Mouse (Mus musculus) splenic B cell, adult 2 months (primary cell): ENCODE measurements around the gene Rab29.
A peak's percentile ranks its signal among the peaks of the same experiment; 100 is the strongest.

ENCODE experiments used
- DNase-seq: peaks from one replicate; pipeline ENCODE4 v3.0.0-alpha.2; 2011; ENCODE audit warnings: low read depth, low spot score
- H3K27me3 ChIP-seq: 2 replicates; pipeline ENCODE4 v1.6.1; 2012; ENCODE audit warnings: mild to moderate bottlenecking, low read length, moderate library complexity, mixed read lengths; ENCODE audit not compliant: control insufficient read depth, poor library complexity, insufficient read depth, severe bottlenecking
- H3K36me3 ChIP-seq: 2 replicates; pipeline ENCODE4 v1.6.1; 2012; ENCODE audit warnings: mild to moderate bottlenecking, low read length, moderate library complexity, mixed read lengths; ENCODE audit not compliant: control insufficient read depth, poor library complexity, insufficient read depth, severe bottlenecking

Rab29 gene

DNA sequence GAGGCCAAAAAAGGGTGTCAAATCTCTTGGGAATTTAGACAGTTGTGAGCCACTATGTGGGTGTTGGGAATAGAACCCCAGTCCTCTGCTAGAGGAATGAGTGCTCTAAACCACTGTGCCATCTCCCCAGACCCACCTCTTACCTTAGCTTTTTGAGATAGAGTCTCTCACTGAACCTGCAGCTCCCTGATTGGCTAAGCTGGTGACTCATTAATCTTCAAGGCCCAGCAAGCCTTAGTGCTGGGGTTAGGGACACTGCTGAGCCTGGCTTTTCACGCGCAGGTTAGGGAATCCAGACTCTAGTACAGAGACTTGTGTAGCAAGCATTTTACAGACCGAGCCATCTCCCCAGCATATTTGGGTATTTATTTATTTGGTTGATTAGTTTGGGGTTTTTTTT is 30.0 kb upstream of the Rab29 start:
- H3K36me3 ChIP-seq: peaks cover 1% of the 10 kb centered on the region
- no peak for DNase-seq
- no peaks in the 10 kb centered on the region for H3K27me3 ChIP-seq

- H3K36me3 ChIP-seq: peaks cover 3% of the 10 kb centered on the region
- DNase-seq: no peak
- H3K27me3 ChIP-seq: no peaks in the 10 kb centered on the region
These were observed 28.5 kb upstream of the Rab29 start for GRCm38 (mm10) chr1:131838542-131838941.

GRCm38 (mm10) chr1:131839279-131839678 is 27.7 kb upstream of the Rab29 start:
- Histone ChIP-seq H3K27me3 (no peaks in the 10 kb centered on the region), H3K36me3 (peaks cover 6% of the 10 kb centered on the region)
- DNase-seq: no peak

- Histone ChIP-seq H3K36me3 (peaks cover 6% of the 10 kb centered on the region; the same call in 1 of the 2 replicates), H3K27me3 (no peaks in the 10 kb centered on the region)
- DNase-seq: no peak
These were observed 24.8 kb upstream of the Rab29 start for GRCm38 (mm10) chr1:131842221-131842620.

GRCm38 (mm10) chr1:131843758-131844157 is 23.3 kb upstream of the Rab29 start:
- H3K27me3 ChIP-seq: no peaks in the 10 kb centered on the region
- no peak for DNase-seq
- peaks cover 6% of the 10 kb centered on the region; the same call in 1 of the 2 replicates for H3K36me3 ChIP-seq

DNA sequence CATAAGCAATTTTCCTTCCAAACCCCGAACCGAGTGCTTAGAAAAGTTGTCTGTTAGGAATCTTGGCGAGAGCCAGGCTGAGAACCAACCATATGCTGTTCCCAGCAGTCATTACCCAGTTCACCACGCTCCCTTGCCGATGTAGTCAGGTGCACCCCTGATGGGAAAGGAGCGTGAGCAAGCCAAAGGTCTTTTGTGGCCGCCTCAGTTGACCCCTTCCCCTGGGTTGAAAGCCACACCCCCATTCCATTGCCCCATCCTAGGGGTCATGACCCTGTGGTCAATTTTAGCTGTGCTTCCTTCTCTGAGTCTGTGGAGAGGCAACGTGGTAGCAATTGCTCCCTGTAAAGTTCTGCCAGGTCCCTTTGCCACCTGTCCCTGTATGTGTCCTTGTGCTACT is 22.1 kb upstream of the Rab29 start:
- H3K27me3 ChIP-seq: no peaks in the 10 kb centered on the region
- DNase-seq: no peak
- peaks cover 6% of the 10 kb centered on the region; the same call in 1 of the 2 replicates for H3K36me3 ChIP-seq

- Histone ChIP-seq H3K36me3 (peaks cover 6% of the 10 kb centered on the region; the same call in 1 of the 2 replicates), H3K27me3 (no peaks in the 10 kb centered on the region)
- DNase-seq: peak; percentile 67
These were observed 20.8 kb upstream of the Rab29 start for GRCm38 (mm10) chr1:131846255-131846654.

DNA sequence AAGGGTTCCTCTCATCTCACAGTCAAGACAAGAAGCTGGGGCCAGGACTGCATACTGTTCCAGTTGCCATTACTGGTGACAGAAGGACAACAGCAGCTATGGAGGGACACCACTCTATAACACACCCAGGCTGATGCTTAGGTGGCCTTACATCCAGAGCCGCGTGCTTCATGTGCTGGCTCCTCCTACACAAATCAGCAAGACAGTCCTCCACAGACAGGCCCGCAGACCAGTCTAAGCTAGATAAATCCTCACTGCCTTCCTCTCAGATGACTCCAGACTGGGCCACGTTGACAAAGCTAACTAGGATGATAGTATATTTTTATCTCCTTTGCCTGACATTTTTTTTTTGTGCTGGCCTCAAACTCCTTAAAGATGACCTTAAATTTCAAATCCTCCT is 5.2 kb upstream of the Rab29 start:
- Histone ChIP-seq H3K36me3 (no peaks in the 10 kb centered on the region), H3K27me3 (no peaks in the 10 kb centered on the region)
- DNase-seq: no peak

- DNase-seq: no peak
- H3K27me3 ChIP-seq: no peaks in the 10 kb centered on the region
- peaks cover 2% of the 10 kb centered on the region; the same call in 1 of the 2 replicates for H3K36me3 ChIP-seq
These were observed 1.4 kb upstream of the Rab29 start for GRCm38 (mm10) chr1:131865596-131865995.

- peak; percentile 28 for DNase-seq
- Histone ChIP-seq H3K36me3 (peaks cover 3% of the 10 kb centered on the region; the same call in 1 of the 2 replicates), H3K27me3 (no peaks in the 10 kb centered on the region)
These were observed 572 bp upstream of the Rab29 start for GRCm38 (mm10) chr1:131866304-131866999.

- no peak for DNase-seq
- peaks cover 4% of the 10 kb centered on the region; the same call in 1 of the 2 replicates for H3K36me3 ChIP-seq
- H3K27me3 ChIP-seq: no peaks in the 10 kb centered on the region
These were observed 894 bp downstream of the Rab29 start for GRCm38 (mm10) chr1:131867946-131868290.

DNA sequence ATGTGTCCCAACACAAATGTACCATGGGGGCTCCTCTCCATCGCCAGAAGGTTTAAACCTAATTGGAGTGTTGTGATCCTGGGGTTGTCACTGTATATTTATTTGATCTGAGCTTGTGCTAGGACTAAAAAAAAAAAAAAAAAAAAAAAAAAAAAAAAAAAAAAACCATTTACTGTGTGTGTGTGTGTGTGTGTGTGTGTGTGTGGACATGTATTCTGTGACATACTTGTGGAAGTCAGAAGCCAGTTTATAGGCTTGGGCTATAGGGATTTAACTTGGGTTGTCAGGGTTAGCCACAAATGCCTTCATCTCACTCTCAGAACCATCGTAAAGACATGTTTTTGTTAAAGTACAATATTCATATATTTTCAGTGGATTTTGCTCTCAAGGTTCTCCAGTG is 2.5 kb downstream of the Rab29 start:
- Histone ChIP-seq H3K27me3 (no peaks in the 10 kb centered on the region), H3K36me3 (peaks cover 6% of the 10 kb centered on the region; the same call in 1 of the 2 replicates)
- DNase-seq: no peak

DNA sequence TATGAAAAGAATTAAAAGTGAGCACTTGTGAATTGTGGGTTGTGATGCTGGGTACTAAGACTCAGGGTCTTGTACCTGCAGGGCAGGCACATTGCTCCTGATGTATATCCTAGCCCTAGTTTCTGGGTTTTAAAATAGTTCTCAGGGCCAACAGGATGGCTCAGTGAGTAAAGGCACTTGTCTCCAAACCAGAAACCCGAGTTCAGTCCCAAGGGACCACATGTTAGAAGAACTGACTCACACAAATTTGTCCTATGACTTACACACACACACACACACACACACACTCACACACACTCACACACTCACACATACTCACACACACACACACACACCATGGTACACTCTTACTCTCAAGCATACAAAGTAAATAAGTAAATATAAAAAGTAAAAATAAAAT is 5.8 kb downstream of the Rab29 start:
- no peaks in the 10 kb centered on the region for H3K27me3 ChIP-seq
- H3K36me3 ChIP-seq: peaks cover 8% of the 10 kb centered on the region
- DNase-seq: peak; percentile 18

- no peak for DNase-seq
- Histone ChIP-seq H3K36me3 (peaks cover 1% of the 10 kb centered on the region; the same call in 1 of the 2 replicates), H3K27me3 (no peaks in the 10 kb centered on the region)
These were observed 12.8 kb downstream of the Rab29 start for GRCm38 (mm10) chr1:131879816-131880215.

DNA sequence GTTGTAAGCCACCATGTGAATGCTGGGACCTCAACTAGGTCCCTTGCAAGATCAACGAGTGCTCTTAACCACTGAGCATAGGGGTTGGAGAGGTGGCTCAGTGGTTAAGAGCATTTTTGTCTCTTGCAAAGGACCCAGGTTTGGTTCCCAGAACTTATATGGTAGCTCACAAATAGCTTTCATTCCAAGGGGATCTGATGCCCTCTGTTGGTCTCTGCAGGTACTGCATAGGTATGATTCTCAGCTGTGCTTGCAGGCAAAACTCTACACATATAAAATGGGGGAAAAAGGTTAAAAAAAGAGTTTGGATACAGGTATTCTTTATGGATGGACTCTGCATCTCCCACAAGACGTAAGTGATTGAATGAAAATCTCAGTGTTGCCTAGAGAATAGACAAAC is 15.8 kb downstream of the Rab29 start:
- no peaks in the 10 kb centered on the region for H3K36me3 ChIP-seq
- no peaks in the 10 kb centered on the region for H3K27me3 ChIP-seq
- peak; percentile 67 for DNase-seq

- no peaks in the 10 kb centered on the region for H3K36me3 ChIP-seq
- no peaks in the 10 kb centered on the region for H3K27me3 ChIP-seq
- no peak for DNase-seq
These were observed 19.1 kb downstream of the Rab29 start for GRCm38 (mm10) chr1:131886173-131886572.
